Mouse (Mus musculus) gastrocnemius, postnatal 25 days (tissue): Measurements from ENCODE around the gene Gm6217. TPM values are rescaled to one million over a fixed set of nuclear protein-coding genes. Genes with fewer than 3 reads are reported as not detected.
"Not testable (repeated sequence)": the region's sequence is repeated elsewhere in the genome, so short reads cannot be mapped to it uniquely, and the experiment has no call there.

Source experiments
- DNase-seq: peaks from one replicate; pipeline ENCODE4 v3.0.0; 2022
- long read RNA-seq, 2 experiments: library from polyadenylated mRNA; stranded (forward); transcript quantifications; one replicate each; pipeline ENCODE4 v2.0.0; 2021
- total RNA-seq, 2 experiments: library from RNA; stranded (reverse); gene quantifications; 1 replicate in 1 of 2; 2 replicates in 1 of 2; pipeline ENCODE4 v1.2.3; 2021

Gm6217 gene
- not detected for total RNA-seq
- long read RNA-seq, experiment 1: 0 reads
- long read RNA-seq, experiment 2: 0 reads

GRCm38 (mm10) chr1:82931326-82931725, at the start of gene Gm6217:
Gm6217 (minus strand) TSS chr1:82931399.
- not testable (repeated sequence) for DNase-seq

DNA sequence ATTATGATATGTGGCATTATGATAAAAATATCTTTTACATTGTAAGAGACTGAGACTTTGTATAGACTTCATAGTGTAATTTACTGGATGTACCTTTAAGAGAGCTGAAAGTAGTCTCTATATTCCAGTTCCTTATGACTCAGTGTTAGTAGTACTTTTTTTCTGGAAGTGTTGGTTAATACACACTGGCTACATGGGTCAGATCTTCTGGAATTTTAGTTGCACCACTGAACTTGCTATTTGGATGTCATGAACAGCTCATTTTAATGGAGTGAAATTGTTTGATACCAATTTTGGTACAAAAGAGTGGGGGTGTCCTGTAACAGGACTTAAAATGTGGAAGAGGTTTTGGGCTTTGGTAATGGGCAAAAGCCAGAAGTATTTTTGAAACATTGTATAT, 46.6 kb upstream of the Gm6217 start:
- no peak for DNase-seq

- no peak for DNase-seq
Measured at GRCm38 (mm10) chr1:82975750-82976149, 44.6 kb upstream of the Gm6217 start.

DNA sequence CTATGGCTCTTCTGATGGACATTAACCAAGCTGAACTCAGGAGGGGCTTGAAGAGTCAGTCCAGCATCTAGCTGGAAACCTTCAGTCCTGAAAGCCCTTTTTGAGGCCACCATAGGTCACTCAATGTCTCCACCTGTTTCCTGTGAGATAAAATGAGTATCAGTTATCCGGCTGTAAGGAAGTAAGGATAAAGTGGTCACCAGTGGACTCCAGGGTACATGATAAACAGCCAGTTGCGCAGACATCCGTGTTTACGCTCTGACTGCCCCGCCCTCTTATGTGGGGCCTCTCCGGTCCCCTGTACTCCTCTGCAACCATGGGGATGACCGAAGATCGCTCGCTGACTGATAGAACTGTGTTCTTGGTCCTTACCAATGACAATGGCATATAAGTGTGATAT, 43.1 kb upstream of the Gm6217 start:
- no peak for DNase-seq

DNA sequence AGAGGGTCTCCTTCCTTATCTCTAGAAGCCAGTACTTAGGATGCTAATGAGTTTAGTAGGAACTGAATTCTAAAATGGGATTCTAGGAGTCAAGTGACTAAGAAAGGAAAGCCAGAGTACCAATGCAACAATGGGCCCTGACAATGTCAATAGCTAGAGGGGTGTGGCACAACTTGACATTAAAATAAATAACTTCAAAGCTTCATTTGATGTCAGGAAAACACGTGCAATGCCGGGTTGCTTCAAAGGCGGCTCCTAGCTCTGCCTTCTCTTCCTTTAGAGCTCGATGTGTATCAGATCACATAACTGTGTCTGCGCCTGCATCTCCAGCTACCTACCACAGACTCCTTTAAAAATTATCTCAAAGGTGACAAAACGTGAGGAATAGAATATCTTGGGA, 42.7 kb upstream of the Gm6217 start:
- DNase-seq: no peak

DNA sequence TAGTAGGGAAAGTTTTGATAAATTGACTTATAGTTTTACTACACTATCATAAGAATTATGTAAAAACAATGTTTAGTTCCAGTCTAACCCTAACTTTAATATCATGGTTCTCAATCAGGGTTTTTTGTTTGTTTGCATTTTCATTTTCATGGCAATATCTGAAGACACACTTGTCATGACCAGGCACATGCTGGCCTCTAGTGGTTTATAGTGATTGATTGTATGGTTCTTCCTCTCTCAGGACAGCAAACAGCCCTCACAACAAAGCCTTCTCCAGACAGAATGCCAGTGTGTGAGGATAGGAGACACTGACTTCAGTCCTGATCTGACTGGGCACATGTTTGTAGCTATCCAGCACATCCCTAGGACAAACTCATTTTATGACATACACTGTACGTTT, 42.0 kb upstream of the Gm6217 start:
- DNase-seq: no peak

- no peak for DNase-seq
Measured at GRCm38 (mm10) chr1:82972046-82972445, 40.8 kb upstream of the Gm6217 start.

- no peak for DNase-seq
Measured at GRCm38 (mm10) chr1:82966413-82966812, 35.2 kb upstream of the Gm6217 start.

- no peak for DNase-seq
Measured at GRCm38 (mm10) chr1:82959870-82960385, 28.7 kb upstream of the Gm6217 start, which contains the start of gene Gm47955. Gm47955 (plus strand) TSS chr1:82960286.

DNA sequence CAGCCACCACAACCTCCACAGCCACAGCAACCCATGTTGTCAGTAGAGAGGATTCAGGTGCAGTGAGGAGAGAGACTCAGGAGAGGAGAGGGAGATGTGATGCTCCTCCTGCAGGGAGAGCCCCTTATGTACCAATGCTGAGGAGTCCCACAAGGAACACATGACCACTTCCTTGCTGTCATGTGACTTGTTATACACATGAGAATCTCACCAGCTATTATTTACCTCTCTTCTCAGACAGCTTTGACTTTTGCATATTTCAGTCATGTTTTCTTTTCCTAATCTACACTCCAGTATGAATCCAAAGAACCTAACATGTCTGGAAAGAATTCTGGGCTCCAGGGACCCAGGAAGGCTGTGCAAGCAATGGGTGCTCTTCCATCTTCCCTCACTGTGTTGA, 24.7 kb upstream of the Gm6217 start, which contains the start of gene Gm7544:
Gene Gm7544, minus strand, starts transcription at position 101 of the 400 bp plus-strand sequence.
- DNase-seq: not testable (repeated sequence)

- no peak for DNase-seq
Measured at GRCm38 (mm10) chr1:82948601-82949000, 17.4 kb upstream of the Gm6217 start.

- DNase-seq: not testable (repeated sequence)
Measured at GRCm38 (mm10) chr1:82946029-82946428, 14.8 kb upstream of the Gm6217 start.

DNA sequence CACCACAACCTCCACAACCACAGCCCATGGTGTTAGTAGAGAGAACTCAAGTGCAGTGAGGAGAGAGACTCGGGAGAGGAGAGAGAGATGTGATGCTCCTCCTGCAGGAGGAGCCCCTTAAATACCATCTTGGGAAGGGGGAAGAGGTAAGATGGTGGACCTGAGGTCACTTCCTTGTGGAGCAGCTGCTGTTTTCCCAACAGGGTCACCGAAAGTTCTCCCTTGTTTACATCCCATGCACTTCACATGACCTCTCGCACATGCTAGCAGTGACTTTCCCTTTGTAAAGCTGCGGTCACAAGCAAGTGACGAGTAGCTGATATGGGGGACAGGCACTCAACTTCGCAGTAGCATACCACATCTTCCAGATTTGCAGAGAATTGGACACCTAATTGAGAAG, 12.1 kb upstream of the Gm6217 start, which contains the start of gene A030003K21Rik:
Gene A030003K21Rik, minus strand, starts transcription at position 94 of the 400 bp plus-strand sequence.
- DNase-seq: not testable (repeated sequence)

DNA sequence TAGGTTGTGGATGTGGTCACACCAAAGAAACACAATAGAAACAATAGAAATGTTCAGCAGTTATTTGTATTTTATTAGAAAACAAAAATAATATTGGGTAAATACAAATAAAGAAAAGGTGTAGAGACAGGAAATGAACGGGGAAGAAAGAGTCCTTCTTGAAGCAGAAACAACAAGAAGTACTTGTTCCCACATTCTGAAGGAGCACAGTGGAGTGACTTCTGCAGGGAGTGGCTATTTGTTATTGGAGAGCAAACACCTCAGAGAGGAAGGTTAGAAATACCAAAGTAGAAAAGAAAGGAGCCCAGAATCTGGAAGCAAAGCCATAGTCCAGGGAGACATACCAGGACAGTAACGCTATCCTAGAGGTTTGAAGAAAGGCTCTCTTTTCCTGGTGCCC, 11.3 kb upstream of the Gm6217 start:
- not testable (repeated sequence) for DNase-seq

DNA sequence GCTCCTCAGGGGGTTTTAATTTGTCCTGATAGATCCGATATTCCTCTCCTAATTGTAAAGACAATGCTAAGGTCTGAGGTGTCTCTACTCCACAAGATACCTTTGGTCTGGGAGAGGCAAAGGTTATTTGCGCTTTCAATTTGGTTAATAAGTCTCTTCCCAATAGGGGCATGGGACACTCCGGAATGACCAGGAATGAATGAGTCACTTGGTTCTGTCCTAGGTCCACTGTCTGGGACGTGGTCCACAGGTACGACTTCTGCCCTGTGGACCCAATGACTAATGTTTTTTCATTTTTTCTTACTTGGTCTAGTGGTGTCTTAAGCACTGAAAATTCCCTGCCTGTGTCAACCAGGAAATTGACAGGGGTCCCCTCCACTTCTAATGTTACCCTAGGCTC, 7.5 kb upstream of the Gm6217 start:
- no peak for DNase-seq

DNA sequence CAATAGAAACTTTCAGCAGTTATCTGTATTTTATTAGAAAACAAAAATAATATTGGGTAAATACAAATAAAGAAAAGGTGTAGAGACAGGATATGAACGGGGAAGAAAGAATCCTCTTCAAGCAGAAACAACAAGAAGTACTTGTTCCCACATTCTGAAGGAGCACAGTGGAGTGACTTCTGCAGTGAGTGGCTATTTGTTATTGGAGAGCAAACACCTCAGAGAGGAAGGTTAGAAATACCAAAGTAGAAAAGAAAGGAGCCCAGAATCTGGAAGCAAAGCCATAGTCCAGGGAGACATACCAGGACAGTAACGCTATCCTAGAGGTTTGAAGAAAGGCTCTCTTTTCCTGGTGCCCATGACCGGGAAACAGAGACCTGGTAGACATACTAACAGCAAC, 641 bp downstream of the Gm6217 start:
- DNase-seq: not testable (repeated sequence)

DNA sequence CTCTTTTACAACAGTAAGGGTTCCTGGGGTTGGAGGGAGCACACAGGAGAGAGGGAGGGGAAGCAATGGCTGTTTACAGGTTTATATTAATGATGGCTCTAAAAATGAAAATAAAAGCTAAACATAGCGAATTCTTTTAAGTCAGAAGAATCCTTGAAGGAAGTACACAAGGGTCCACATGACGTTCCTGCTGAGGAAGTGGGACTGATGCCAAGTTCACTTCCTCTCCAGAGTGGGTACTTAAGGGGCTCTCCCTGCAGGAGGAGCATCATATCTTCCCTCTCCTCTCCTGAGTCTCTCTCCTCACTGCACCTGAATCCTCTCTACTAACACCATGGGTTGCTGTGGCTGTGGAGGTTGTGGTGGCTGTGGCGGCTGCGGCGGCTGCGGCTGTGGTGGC, 6.5 kb downstream of the Gm6217 start, which contains the start of gene A030014E15Rik:
Gene A030014E15Rik, plus strand, starts transcription at position 268 of the 400 bp plus-strand sequence.
- DNase-seq: no peak

DNA sequence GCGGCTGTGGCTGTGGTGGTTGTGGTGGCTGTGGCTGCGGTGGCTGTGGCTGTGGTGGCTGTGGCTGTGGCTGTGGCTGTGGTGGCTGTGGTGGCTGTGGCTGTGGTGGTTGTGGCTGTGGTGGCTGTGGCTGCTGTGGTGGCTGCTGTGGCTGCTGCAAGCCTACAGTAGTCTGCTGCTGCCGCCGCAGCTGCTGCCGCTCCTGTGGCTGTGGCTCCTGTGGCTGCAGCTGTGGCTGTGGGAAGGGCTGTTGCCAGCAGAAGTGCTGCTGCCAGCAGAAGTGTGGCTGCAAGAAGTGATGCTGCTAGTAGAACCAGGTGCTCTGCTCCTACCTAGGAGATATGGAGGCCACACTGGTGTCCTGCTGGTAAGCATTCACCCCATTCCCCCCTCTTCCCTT, 17.8 kb downstream of the Gm6217 start:
- DNase-seq: not testable (repeated sequence)

- DNase-seq: no peak
Measured at GRCm38 (mm10) chr1:82913025-82913424, 18.2 kb downstream of the Gm6217 start, which contains the start of gene A030005L19Rik. A030005L19Rik (plus strand) TSS chr1:82913325.

DNA sequence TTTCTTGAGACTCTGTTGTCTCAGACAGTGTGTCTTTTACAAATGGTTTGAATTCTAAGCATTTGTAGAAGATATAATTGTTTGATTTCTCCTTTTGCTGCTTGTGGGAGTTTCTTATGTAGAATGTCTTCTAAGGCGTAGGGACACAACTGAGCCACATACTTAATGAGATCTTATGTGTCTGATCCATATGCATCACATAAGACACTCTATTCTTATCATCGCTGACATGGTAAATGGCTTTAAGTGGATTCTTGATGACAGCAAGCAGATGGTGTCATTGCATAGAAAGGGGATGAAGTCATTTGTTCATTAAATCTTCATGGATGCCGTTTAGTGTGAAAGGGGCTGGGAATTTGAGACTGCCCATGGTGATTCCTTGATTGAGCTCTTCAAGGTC, 25.3 kb downstream of the Gm6217 start:
- DNase-seq: no peak

- DNase-seq: no peak
Measured at GRCm38 (mm10) chr1:82901201-82901600, 30.0 kb downstream of the Gm6217 start.

DNA sequence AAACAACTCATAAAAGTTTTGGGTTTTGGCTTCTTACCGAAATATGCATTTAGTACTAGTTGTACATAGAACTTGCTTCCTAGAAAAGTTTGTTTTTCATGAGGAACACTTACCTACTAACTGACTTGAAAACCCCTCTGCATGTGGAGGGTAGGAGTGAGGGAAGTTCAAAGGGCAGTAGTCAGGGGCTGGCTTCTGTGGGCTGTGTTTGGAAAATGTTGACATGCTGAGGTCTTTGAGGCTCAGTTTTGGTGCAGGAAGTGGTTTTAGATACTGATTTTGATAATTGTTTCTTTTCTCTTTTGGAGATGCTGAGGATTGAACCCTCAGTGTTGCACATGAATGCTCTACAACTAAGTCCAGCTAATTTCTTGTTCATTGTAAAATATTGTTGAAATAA, 30.6 kb downstream of the Gm6217 start:
- no peak for DNase-seq

GRCm38 (mm10) chr1:82893269-82893668, 37.9 kb downstream of the Gm6217 start:
- DNase-seq: no peak
